Mouse (Mus musculus) forebrain, embryonic 16.5 days (tissue): ENCODE data around the gene Bach2. TPM values are rescaled to one million over a fixed set of nuclear protein-coding genes. Genes with fewer than 3 reads are reported as not detected.
A peak's percentile ranks its signal among the peaks of the same experiment; 100 is the strongest.

ENCODE experiments used
- ATAC-seq: fragments of 200-750 bp; cut with Nextera tagmentation; 2 replicates; pipeline ENCODE4 v1.8.0; 2017; ENCODE audit warnings: mild to moderate bottlenecking, moderate library complexity
- H3K27ac ChIP-seq: fragments of 300-500 bp; sonication (generic); 2 replicates; pipeline ENCODE4 v1.5.1; 2014; ENCODE audit warnings: low read length, control low read depth
- H3K27me3 ChIP-seq: fragments of 300-500 bp; sonication (generic); replicated peaks from 2 replicates; pipeline ENCODE4 v1.6.1; 2014; ENCODE audit warnings: low read length; ENCODE audit not compliant: control insufficient read depth, insufficient read depth
- H3K36me3 ChIP-seq: fragments of 300-500 bp; sonication (generic); 2 replicates; pipeline ENCODE4 v1.6.1; 2014; ENCODE audit not compliant: control insufficient read depth, insufficient read depth
- H3K4me1 ChIP-seq: fragments of 300-500 bp; sonication (generic); replicated peaks from 2 replicates; pipeline ENCODE4 v1.6.1; 2014; ENCODE audit warnings: low read length; ENCODE audit not compliant: control insufficient read depth, insufficient read depth
- H3K4me2 ChIP-seq: fragments of 300-500 bp; sonication (generic); 2 replicates; pipeline ENCODE4 v1.6.1; 2014; ENCODE audit warnings: mild to moderate bottlenecking, low read length, control low read depth
- H3K4me3 ChIP-seq: fragments of 300-500 bp; sonication (generic); replicated peaks from 2 replicates; pipeline ENCODE4 v1.5.1; 2014; ENCODE audit warnings: mild to moderate bottlenecking, low read length, control low read depth
- H3K9ac ChIP-seq: fragments of 300-500 bp; sonication (generic); replicated peaks from 2 replicates; pipeline ENCODE4 v1.6.1; 2014; ENCODE audit warnings: low read depth, low read length, control low read depth
- H3K9me3 ChIP-seq: fragments of 300-500 bp; sonication (generic); 2 replicates; pipeline ENCODE4 v1.6.1; 2016; ENCODE audit warnings: low read length; ENCODE audit not compliant: control insufficient read depth
- WGBS: fragments of 180-500 bp; shearing (Covaris S2); extraction: QIAGEN DNeasy Blood & Tissue Kit; methylation state at CpG from one replicate; pipeline ENCODE4 v1.1.7; 2014; 5-methylcytosine and 5-hydroxymethylcytosine counted together
- polyA plus RNA-seq: library from polyadenylated mRNA; unstranded; fragments of >200 nt; fragmentation: Nextera tagmentation; extraction: Ambion mirVana; gene quantifications from 2 replicates; pipeline ENCODE4 v1.2.1, GENCODE M21; 2015

Bach2 gene
- polyA plus RNA-seq, 1 experiment from 2014 or later, result 33.3 TPM

DNA sequence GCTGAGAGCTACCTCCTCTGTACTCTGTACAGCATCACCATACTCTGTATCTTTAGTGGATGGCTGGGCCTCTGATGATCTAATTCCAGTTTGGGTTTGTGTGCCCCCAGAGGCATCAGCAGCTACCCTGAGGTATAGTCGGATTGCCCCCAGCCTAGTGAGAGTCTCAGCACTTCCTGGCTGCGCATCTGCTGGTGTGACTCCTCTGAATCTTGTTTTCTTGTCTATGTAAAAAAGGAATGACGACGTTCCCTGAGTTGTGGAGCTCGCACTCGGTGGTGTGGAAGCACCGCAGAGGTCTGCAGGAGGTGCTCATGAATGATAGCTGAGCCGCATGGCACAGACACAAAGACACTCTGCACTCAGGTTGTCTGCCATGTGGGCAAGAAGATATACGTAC is 105.7 kb downstream of the Bach2 start:
- H3K9me3 ChIP-seq, result no peaks in the 10 kb centered on the region
- H3K27ac ChIP-seq, result no peak overlapping the region
- H3K4me1 ChIP-seq, result peaks cover 10% of the 10 kb centered on the region
- H3K4me3 ChIP-seq, result no peak overlapping the region
- no peaks in the 10 kb centered on the region for H3K27me3 ChIP-seq
- H3K9ac ChIP-seq, result no peak overlapping the region
- H3K4me2 ChIP-seq, result no peak overlapping the region
- H3K36me3 ChIP-seq, result no peaks in the 10 kb centered on the region
- 78% methylated on average over 9 of the region's 9 CpGs for WGBS
- ATAC-seq, result no peak

- Histone ChIP-seq H3K36me3 (no peaks in the 10 kb centered on the region), H3K9ac (no peak overlapping the region), H3K9me3 (no peaks in the 10 kb centered on the region), H3K27me3 (no peaks in the 10 kb centered on the region), H3K4me3 (no peak overlapping the region), H3K27ac (no peak overlapping the region), H3K4me1 (peaks cover 21% of the 10 kb centered on the region), H3K4me2 (no peak overlapping the region)
- no peak for ATAC-seq
- WGBS, result 75% methylated on average over 6 of the region's 6 CpGs
Observed at GRCm38 (mm10) chr4:32347202-32347601, 108.6 kb downstream of the Bach2 start.

GRCm38 (mm10) chr4:32347711-32348110 is 109.1 kb downstream of the Bach2 start:
- Histone ChIP-seq H3K36me3 (no peaks in the 10 kb centered on the region), H3K27ac (no peak overlapping the region), H3K4me1 (peaks cover 26% of the 10 kb centered on the region), H3K4me2 (no peak overlapping the region), H3K27me3 (no peaks in the 10 kb centered on the region), H3K9ac (no peak overlapping the region), H3K4me3 (no peak overlapping the region), H3K9me3 (no peaks in the 10 kb centered on the region)
- no peak for ATAC-seq
- WGBS, result 89% methylated on average over 5 of the region's 5 CpGs

GRCm38 (mm10) chr4:32349361-32349760 is 110.8 kb downstream of the Bach2 start:
- Histone ChIP-seq H3K4me2 (no peak overlapping the region), H3K27me3 (no peaks in the 10 kb centered on the region), H3K4me3 (no peak overlapping the region), H3K36me3 (no peaks in the 10 kb centered on the region), H3K9me3 (no peaks in the 10 kb centered on the region), H3K9ac (no peak overlapping the region), H3K4me1 (peaks cover 20% of the 10 kb centered on the region), H3K27ac (no peak overlapping the region)
- WGBS, result 89% methylated on average over 5 of the region's 5 CpGs
- ATAC-seq, result no peak

GRCm38 (mm10) chr4:32351236-32351635 is 112.6 kb downstream of the Bach2 start:
- Histone ChIP-seq H3K4me1 (peaks cover 25% of the 10 kb centered on the region), H3K4me2 (0 out of 2 replicates have a peak overlapping the region, but pooled peaks have one; percentile 20), H3K9ac (no peak overlapping the region), H3K36me3 (no peaks in the 10 kb centered on the region), H3K4me3 (no peak overlapping the region), H3K27me3 (no peaks in the 10 kb centered on the region), H3K27ac (no peak overlapping the region), H3K9me3 (no peaks in the 10 kb centered on the region)
- 7% methylated on average over 10 of the region's 10 CpGs for WGBS
- peak; percentile 53; the same call in 1 of the 2 replicates for ATAC-seq

DNA sequence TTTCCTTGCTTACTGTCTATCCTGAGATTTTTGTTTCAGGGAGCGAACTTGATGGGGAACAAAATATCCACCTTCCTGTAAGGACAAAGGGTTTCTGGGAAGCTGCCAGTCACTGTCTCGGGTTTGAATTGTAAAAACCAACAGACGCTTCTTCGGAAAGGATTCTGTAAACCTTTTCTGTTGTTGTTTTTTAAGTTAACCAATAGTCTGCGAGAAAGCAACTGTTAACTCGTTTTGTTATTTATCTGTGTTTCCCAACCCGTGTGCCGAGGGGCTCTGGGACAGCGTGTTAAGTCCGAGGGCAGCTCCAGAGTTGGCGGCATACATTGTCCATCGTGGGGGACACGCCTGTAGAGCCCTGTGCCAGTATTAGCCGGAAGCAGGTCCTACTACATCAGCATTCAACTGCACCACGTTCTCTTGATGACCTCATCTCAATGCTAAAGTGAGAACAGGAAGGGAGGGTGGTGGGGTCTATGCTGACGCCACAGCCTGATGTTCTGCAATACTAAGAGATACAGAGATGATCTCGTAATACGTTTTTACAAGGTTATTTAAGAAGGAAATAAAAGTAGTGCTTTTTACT is 113.2 kb downstream of the Bach2 start:
- peak; percentile 49 for ATAC-seq
- Histone ChIP-seq H3K36me3 (no peaks in the 10 kb centered on the region), H3K9me3 (no peaks in the 10 kb centered on the region), H3K9ac (no peak overlapping the region), H3K27me3 (no peaks in the 10 kb centered on the region), H3K27ac (no peak overlapping the region), H3K4me1 (peaks cover 28% of the 10 kb centered on the region), H3K4me2 (peak overlapping the region; percentile 14; the same call in 1 of the 2 replicates), H3K4me3 (no peak overlapping the region)
- WGBS, result 37% methylated on average over 18 of the region's 18 CpGs

- 0 out of 2 replicates have a peak, but pooled peaks have one; percentile 16 for ATAC-seq
- H3K36me3 ChIP-seq, result no peaks in the 10 kb centered on the region
- H3K9me3 ChIP-seq, result no peaks in the 10 kb centered on the region
- no peaks in the 10 kb centered on the region for H3K27me3 ChIP-seq
- peak overlapping the region; percentile 29 for H3K27ac ChIP-seq
- 62% methylated on average over 8 of the region's 8 CpGs for WGBS
- no peak overlapping the region for H3K4me3 ChIP-seq
- no peak overlapping the region for H3K4me2 ChIP-seq
- peaks cover 29% of the 10 kb centered on the region for H3K4me1 ChIP-seq
- no peak overlapping the region for H3K9ac ChIP-seq
Observed at GRCm38 (mm10) chr4:32352442-32352841, 113.8 kb downstream of the Bach2 start.

- no peak overlapping the region for H3K4me3 ChIP-seq
- ATAC-seq, result peak; percentile 53; the same call in 1 of the 2 replicates
- no peak overlapping the region for H3K4me2 ChIP-seq
- peak overlapping the region; percentile 29 for H3K27ac ChIP-seq
- WGBS, result 32% methylated on average over 4 of the region's 4 CpGs
- no peaks in the 10 kb centered on the region for H3K27me3 ChIP-seq
- H3K9me3 ChIP-seq, result no peaks in the 10 kb centered on the region
- peaks cover 31% of the 10 kb centered on the region for H3K4me1 ChIP-seq
- H3K36me3 ChIP-seq, result no peaks in the 10 kb centered on the region
- no peak overlapping the region for H3K9ac ChIP-seq
Observed at GRCm38 (mm10) chr4:32352842-32353241, 114.2 kb downstream of the Bach2 start.

DNA sequence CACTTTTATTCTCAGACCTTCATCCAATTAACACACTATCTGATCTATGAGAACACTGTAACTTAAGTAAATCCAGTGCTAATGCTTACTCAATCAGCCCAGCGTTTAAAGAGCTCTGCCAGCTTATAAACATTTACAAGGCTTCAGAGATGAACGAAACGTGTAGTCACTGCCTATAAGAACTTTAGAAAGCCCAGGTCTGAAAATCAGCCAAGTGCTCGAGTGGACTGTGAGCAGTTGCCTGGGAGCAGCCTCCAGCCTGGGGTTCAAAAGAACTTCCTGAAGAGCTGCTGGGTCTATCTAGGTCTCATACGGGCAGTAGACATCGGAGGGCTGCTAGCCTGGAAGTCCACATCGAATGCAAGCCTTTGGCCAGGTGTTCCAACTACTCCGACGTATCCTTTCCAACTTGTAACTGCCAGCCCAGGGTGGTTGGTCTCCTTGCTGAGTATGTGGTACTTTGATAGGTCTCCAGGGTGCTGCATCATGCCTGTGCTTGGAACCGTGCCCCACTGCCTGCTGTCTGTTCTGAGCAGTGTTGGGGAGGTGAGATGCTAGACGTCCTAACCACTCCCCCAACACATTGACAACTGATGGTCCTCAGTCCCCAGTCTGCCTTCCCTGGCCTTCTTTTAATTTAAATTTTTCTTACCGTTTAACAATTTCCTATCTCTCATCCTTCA is 117.5 kb downstream of the Bach2 start:
- Histone ChIP-seq H3K9me3 (no peaks in the 10 kb centered on the region), H3K4me1 (peaks cover 50% of the 10 kb centered on the region), H3K4me2 (no peak overlapping the region), H3K27ac (no peak overlapping the region; the same call in 1 of the 2 replicates), H3K9ac (no peak overlapping the region), H3K4me3 (no peak overlapping the region), H3K36me3 (no peaks in the 10 kb centered on the region), H3K27me3 (no peaks in the 10 kb centered on the region)
- ATAC-seq, result no peak
- 62% methylated on average over 12 of the region's 12 CpGs for WGBS
